Mouse (Mus musculus) liver, embryonic 14.5 days (tissue): ENCODE data around the gene Asf1b. TPM values are rescaled to one million over a fixed set of nuclear protein-coding genes. Genes with fewer than 3 reads are reported as not detected.
A peak's percentile ranks its signal among the peaks of the same experiment; 100 is the strongest.
"Not testable (repeated sequence)": the region's sequence is repeated elsewhere in the genome, so short reads cannot be mapped to it uniquely, and the experiment has no call there.

Experiments
- ATAC-seq: fragments of 200-750 bp; cut with Nextera tagmentation; 2 replicates; pipeline ENCODE4 v1.8.0; 2017; ENCODE audit warnings: moderate number of reproducible peaks, mild to moderate bottlenecking, moderate library complexity; ENCODE audit not compliant: insufficient read depth
- DNase-seq, 3 experiments: peaks; one replicate each; pipeline ENCODE4 v3.0.0-alpha.2; 2012 to 2013; ENCODE audit warnings: low read depth in 3 of 3, low spot score in 3 of 3
- H3K27ac ChIP-seq: fragments of 300-500 bp; sonication (generic); 2 replicates; pipeline ENCODE4 v1.5.1; 2014; ENCODE audit warnings: moderate library complexity, mild to moderate bottlenecking, control low read depth, inconsistent platforms
- H3K27me3 ChIP-seq: fragments of 300-500 bp; sonication (generic); 2 replicates; pipeline ENCODE4 v1.6.1; 2014; ENCODE audit warnings: mild to moderate bottlenecking, low read length, moderate library complexity; ENCODE audit not compliant: control insufficient read depth, insufficient read depth
- H3K36me3 ChIP-seq: fragments of 300-500 bp; sonication (generic); replicated peaks from 2 replicates; pipeline ENCODE4 v1.6.1; 2014; ENCODE audit warnings: low read depth; ENCODE audit not compliant: control insufficient read depth, insufficient read depth
- H3K4me1 ChIP-seq, 2 experiments: fragments of 200-500 bp in 1 of 2; fragments of 300-500 bp in 1 of 2; sonication (generic) in 1 of 2; replicated peaks; 2 replicates each; pipeline ENCODE4 v1.6.1; 2012 to 2014; ENCODE audit warnings: antibody characterized with exemption in 1 of 2, inconsistent platforms in 1 of 2, low read length in 1 of 2; ENCODE audit not compliant: control insufficient read depth in 2 of 2, insufficient read depth in 2 of 2
- H3K4me2 ChIP-seq: fragments of 300-500 bp; sonication (generic); 2 replicates; pipeline ENCODE4 v1.6.1; 2014; ENCODE audit warnings: low read depth, mild to moderate bottlenecking, control low read depth, moderate library complexity
- H3K4me3 ChIP-seq, 2 experiments: fragments of 200-500 bp in 1 of 2; fragments of 300-500 bp in 1 of 2; sonication (generic) in 1 of 2; 2 replicates each; pipeline ENCODE4 v1.5.1; 2012 to 2014; ENCODE audit warnings: low read depth in 2 of 2, low read length in 2 of 2, mild to moderate bottlenecking in 2 of 2, control low read depth in 1 of 2, inconsistent platforms in 1 of 2, moderate library complexity in 1 of 2; ENCODE audit not compliant: insufficient read depth in 1 of 2
- H3K9ac ChIP-seq: fragments of 300-500 bp; sonication (generic); replicated peaks from 2 replicates; pipeline ENCODE4 v1.6.1; 2014; ENCODE audit warnings: mild to moderate bottlenecking, control low read depth, moderate library complexity
- H3K9me3 ChIP-seq: fragments of 300-500 bp; sonication (generic); 2 replicates; pipeline ENCODE4 v1.6.1; 2016; ENCODE audit warnings: low read length, mixed read lengths; ENCODE audit not compliant: control insufficient read depth
- CTCF ChIP-seq: IDR thresholded peaks from 2 replicates; pipeline ENCODE4 v1.5.1; 2016; ENCODE audit warnings: antibody characterized with exemption, low read depth, control low read depth
- EP300 ChIP-seq: IDR thresholded peaks from 2 replicates; pipeline ENCODE4 v1.6.1; 2016; ENCODE audit warnings: antibody characterized with exemption, low read depth
- WGBS: fragments of 180-500 bp; shearing (Covaris S2); extraction: QIAGEN DNeasy Blood & Tissue Kit; methylation state at CpG from one replicate; pipeline ENCODE4 v1.1.7; 2014; ENCODE audit not compliant: insufficient replicate concordance; 5-methylcytosine and 5-hydroxymethylcytosine counted together
- polyA plus RNA-seq, 2 experiments: library from polyadenylated mRNA; depleted of rRNA in 1 of 2; stranded (reverse) in 1 of 2; unstranded in 1 of 2; fragments of >200 nt; fragmentation: Nextera tagmentation in 1 of 2; extraction: Ambion mirVana in 1 of 2; gene quantifications; 2 replicates each; pipeline versions ENCODE4 v1.2.1 to v1.2.3; 2012 to 2014

Gene Asf1b
- polyA plus RNA-seq, 2 experiments = 98.5 to 130 TPM

- not testable (repeated sequence) for H3K9me3 ChIP-seq, ATAC-seq, DNase-seq, H3K4me1 ChIP-seq, H3K4me2 ChIP-seq, H3K27ac ChIP-seq, H3K4me3 ChIP-seq, H3K27me3 ChIP-seq, H3K9ac ChIP-seq
- WGBS = 87% methylated on average over 2 of the region's 2 CpGs
- H3K36me3 ChIP-seq = peaks cover 15% of the 10 kb centered on the region
- peak; percentile 36; the same call in 1 of the 2 replicates for TF ChIP-seq CTCF
Observed at GRCm38 (mm10) chr8:83983222-83983621, 27.9 kb downstream of the Asf1b start.

GRCm38 (mm10) chr8:83989243-83989642 lies 33.9 kb downstream of the Asf1b start:
- Histone ChIP-seq H3K36me3 (peaks cover 12% of the 10 kb centered on the region), H3K4me1 (peaks cover 16 to 24% of the 10 kb centered on the region in 2 experiments), H3K4me2 (no peak overlapping the region), H3K9ac (no peak overlapping the region), H3K9me3 (no peaks in the 10 kb centered on the region), H3K4me3 (no peak overlapping the region), H3K27ac (no peak overlapping the region), H3K27me3 (no peaks in the 10 kb centered on the region)
- 45% methylated on average over 7 of the region's 7 CpGs for WGBS
- no peak for TF ChIP-seq CTCF
- no peak for TF ChIP-seq EP300
- DNase-seq = no peak
- no peak for ATAC-seq

GRCm38 (mm10) chr8:83990170-83990569 lies 34.9 kb downstream of the Asf1b start:
- Histone ChIP-seq H3K4me1 (peaks cover 16 to 26% of the 10 kb centered on the region in 2 experiments), H3K4me2 (no peak overlapping the region), H3K9me3 (no peaks in the 10 kb centered on the region), H3K36me3 (peaks cover 12% of the 10 kb centered on the region), H3K9ac (no peak overlapping the region), H3K4me3 (no peak overlapping the region), H3K27ac (no peak overlapping the region), H3K27me3 (no peaks in the 10 kb centered on the region)
- TF ChIP-seq CTCF (no peak), EP300 (no peak)
- WGBS = 86% methylated on average over 14 of the region's 14 CpGs
- ATAC-seq (no peak), DNase-seq (no peak)

GRCm38 (mm10) chr8:83992488-83992887 lies 37.2 kb downstream of the Asf1b start:
- DNase-seq (peak in 1 of 3 experiments; percentile 60), ATAC-seq (peak; percentile 21)
- Histone ChIP-seq H3K4me3 (no peak overlapping the region), H3K36me3 (peaks cover 4% of the 10 kb centered on the region; the same call in 1 of the 2 replicates), H3K9ac (0 out of 2 replicates have a peak overlapping the region, but pooled peaks have one; percentile 27), H3K27me3 (no peaks in the 10 kb centered on the region), H3K27ac (peak overlapping the region; percentile 4), H3K4me2 (peak overlapping the region; percentile 31), H3K9me3 (no peaks in the 10 kb centered on the region), H3K4me1 (peaks cover 16 to 26% of the 10 kb centered on the region in 2 experiments)
- TF ChIP-seq EP300 = peak; percentile 67
- TF ChIP-seq CTCF = no peak
- WGBS = 14% methylated on average over 2 of the region's 2 CpGs

- Histone ChIP-seq H3K9me3 (no peaks in the 10 kb centered on the region), H3K27ac (no peak overlapping the region), H3K27me3 (no peaks in the 10 kb centered on the region), H3K9ac (no peak overlapping the region), H3K4me3 (no peak overlapping the region), H3K4me1 (peaks cover 19 to 26% of the 10 kb centered on the region in 2 experiments), H3K4me2 (no peak overlapping the region), H3K36me3 (no peaks in the 10 kb centered on the region; the same call in 1 of the 2 replicates)
- 36% methylated on average over 3 of the region's 3 CpGs for WGBS
- ATAC-seq = no peak
- DNase-seq = no peak
- TF ChIP-seq CTCF = no peak
- TF ChIP-seq EP300 = no peak
Observed at GRCm38 (mm10) chr8:83994030-83994429, 38.7 kb downstream of the Asf1b start.
